Mouse (Mus musculus) retina, adult 2 months (tissue): ENCODE measurements around the gene 1700001O22Rik.

Experiments used
- DNase-seq: peaks from one replicate; pipeline ENCODE4 v3.0.0-alpha.2; 2012; ENCODE audit warnings: low read depth, low spot score

The 1700001O22Rik gene

DNA sequence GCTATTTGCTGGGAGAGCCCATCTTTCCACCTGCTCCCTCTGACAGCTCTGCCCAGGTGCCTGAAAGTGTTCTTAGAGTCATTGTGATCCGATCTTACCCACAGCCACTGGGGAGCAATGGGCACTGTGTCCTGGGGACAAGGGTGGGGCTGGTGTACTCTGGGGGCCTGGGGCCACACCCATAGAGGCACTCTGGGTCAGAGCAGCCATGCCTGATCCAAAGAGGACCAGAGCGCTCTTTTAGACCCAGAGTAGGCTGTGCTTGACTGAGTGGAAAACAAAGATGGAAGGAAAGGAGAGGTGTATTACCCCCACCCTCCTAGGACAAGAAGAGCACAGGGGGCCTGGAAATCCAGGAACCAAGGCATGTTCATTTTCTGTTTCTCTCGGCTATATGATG, at the start of gene 1700001O22Rik:
1700001O22Rik (minus strand) TSS at position 58 of the 400 bp plus-strand sequence.
- DNase-seq = no peak

DNA sequence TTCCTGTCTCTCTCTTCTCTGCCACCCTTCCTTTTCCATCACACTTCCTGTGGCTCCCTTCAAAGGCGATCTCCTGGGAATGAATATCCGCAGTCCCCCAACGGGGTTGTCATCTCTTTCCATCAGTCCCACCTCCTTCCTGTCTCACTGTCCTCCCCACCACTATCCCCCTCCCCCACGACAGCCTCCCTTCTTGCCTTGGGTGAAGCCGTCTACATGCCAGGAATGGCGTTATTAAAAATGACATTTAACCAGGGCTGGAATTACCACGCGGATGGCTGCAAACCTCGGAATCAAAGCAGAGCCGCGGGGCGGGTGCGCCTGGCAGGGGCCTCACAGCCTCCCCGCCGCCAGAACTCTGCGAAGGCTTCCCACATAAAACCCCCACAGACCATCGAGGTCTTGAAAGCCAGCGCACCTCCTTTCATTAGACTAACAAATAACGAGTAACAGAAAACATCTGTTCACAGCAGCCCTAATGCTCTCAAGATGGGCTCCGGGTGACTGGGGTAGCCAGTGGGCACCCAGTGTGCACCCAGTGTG, 49.4 kb upstream of the 1700001O22Rik start:
- DNase-seq = no peak

DNA sequence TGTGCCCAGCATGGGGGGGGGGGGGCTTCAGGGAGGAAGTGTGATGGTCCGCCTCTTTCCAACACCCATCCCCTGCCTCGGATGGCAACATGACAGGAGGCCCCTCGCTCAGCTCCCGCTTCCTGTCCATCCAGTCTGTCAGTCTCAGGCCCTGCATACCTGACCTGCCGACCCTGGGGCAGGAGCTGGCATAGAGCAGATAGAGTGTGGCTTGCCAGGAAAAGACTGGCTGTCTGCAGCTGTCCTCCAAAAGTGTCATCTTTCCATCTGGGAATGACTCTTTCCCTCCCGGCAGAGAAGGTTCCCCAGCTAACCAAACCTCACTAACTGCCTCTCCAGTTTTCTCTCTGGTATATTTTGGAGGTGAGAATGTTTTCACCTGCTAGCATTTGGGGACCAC, 47.1 kb upstream of the 1700001O22Rik start:
- DNase-seq = no peak

DNA sequence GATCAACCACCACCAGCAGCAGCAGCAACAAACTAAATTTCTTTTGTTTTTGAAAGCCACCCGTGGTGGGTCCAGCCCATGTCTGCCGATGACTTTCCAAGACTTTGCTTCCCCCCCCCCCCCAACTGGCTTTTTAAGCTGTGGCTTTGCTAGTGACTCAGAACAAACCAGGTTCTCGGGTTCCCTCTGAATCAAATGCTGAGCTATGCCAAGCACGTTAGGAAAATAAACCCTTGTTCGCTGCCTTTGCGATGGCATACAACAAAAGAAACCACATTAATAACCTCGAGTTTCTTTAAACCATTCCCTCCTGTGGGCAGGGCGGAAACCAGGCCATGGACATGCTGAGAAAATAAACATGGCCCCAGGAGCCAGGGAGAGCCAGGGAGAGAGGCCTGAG, 44.7 kb upstream of the 1700001O22Rik start:
- no peak for DNase-seq

DNA sequence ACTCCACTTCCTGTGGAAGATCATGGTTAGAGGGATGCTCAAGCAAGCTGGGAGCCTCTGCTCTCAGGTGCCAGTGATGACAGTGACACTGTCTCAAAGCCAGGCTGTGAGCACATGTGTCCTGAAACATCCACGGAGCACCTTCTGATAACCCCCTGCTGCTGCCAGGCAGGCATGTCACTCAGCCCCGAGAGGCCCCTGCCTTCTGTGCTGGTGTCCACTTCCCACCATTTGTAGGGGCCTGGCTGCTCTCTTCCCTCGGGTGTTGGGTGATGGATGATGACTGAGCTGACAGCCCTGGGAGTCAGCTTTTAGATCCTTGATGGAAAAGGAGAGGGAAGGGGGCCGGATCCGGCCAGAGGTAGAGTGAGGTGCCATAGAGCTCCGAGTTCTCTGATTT, 43.3 kb upstream of the 1700001O22Rik start:
- no peak for DNase-seq

DNA sequence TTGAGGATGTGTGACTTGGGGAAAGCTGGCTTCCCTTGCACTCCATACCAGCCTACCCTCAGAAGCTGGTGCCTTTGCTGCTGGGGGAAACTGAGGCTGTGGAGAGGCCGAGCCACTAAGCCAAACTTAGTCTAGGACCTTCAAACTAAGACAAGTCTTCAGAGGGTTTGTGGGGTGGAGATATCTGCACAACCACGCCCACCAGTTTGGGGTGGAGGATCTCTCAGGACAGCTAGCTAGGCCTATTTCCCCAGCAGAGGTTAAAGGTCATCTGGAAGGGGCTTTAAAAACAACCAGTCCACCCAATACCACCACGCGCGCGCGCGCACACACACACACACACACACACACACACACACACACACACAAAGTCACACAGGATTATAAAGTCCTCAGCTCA, 42.8 kb upstream of the 1700001O22Rik start:
- DNase-seq = no peak

DNA sequence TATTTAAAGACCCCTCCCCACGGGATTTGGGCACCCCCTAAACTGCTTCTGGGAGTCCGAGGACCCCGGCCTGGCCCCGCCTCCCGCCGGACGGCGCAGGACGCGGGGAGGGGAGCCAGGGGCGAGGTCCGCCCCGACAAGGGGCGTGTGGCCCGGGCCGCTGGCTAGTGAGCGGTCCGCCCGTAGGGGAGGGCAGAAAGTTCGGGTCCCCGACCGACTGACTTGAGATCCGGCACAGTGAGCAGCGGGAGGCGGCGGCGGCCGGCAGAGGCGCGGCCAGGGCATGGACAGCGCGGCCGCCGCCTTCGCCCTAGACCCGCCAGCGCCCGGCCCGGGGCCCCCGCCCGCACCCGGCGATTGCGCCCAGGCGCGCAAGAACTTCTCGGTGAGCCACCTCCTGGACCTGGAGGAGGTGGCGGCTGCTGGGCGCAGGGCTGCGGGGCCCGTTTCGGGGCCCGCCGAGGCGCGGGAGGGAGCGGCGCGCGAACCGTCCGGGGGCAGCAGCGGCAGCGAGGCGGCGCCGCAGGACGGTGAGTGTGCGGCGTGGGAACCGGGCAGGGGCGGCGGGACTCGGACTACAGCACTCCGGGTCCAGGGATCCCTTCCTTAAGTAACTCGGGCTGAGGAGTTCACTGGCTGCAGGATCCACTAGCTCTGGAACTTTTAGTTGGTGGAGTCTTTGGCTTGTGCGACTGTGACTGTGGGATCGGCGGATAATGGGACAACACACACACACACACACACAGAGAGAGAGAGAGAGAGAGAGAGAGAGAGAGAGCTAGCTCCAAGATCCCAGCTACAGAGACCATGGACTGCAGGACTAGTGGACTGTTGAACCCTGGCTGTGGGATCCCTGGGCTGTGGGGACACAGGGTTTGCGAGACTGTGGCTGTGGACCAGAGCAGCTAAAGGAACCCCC, 42.0 kb upstream of the 1700001O22Rik start:
- no peak for DNase-seq

DNA sequence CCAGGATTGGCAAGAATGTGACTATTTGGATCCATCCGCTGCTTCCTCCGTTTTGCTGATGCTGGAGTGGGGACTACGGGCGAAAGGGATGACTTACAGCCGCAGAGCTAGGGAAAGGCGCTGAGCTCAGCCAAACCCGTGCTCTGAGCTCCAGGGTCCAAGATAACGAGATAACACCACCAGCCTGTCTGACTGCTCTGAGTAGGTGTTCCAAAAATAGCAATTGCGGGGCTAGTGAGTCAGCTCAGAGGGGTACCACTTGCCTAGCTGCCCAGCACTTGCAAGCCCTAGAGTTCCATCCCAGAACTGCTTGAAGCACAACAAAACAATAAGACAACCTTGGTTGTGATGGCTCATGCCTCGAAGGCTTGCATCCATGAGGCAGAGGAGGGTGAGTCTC, 39.2 kb upstream of the 1700001O22Rik start:
- DNase-seq = no peak

DNA sequence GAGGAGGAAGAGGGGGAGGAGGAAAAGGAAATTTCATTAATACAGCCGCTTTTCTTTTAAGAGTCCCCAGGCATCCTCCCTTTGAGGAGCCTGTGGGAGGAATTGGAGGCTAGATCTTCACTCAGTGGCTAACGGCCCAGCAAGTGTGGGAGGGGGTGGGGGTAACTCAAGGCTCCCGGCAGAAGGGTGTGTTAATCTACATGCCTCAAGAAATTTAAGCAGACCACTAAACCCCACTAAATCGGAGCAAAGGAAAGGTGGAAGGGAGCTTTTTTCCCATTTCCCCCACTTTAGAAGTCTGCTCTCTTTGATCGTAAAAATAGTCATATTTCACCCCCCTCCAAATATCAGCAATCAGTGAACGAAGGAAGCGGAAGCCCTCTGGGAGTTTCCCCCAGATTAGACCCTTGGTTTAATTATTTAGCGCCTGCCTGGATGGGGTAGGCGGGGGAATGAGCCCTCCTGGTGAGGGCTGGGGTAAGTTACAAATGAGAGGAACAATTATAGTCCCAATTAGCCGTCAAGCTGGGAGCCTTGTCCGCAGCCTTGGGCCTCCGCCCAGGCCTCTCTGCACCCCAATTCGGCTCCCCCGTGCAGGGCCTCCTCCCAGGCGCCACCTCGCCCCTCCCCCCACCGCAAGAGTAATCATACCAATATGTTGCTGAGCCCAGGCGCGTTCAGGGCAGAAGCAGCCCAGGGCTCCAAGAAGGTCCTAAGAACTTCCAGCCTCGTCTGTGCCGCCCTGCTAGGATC, 33.0 kb upstream of the 1700001O22Rik start:
- DNase-seq = no peak

DNA sequence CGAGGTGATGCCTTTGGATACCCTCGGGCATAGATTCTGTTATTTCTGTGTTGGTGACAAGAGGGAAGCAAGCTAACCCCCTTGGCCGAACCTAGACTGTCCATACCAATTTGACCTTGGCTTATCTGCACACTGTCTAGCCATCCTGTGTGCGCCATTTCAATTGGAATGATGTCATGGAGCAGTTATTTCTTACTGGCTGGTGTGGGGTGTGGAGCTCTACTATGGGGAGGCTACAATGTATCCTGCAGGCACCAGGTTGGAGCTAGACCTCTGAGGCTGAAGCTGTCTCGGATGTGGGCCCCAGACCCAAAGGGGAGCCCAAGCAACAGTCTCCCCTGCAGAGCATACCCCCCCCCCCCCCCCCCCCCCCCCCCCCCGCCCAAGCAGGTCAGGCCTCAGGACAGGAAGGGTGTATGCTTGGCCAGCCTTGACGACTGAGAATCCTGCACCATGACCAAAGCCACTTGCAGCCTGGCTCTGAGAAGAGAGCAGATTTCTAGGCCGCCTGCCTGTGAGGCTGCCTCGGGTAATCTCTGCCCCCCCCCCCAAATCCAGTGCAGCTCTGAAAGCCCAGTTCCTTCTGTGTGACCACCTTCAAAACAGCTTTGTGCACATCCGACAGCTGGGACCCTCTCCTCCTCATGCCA, 31.0 kb upstream of the 1700001O22Rik start, which contains the start of gene Prrx2:
Prrx2 (plus strand) TSS at position 600 of the 650 bp plus-strand sequence.
- DNase-seq = no peak

DNA sequence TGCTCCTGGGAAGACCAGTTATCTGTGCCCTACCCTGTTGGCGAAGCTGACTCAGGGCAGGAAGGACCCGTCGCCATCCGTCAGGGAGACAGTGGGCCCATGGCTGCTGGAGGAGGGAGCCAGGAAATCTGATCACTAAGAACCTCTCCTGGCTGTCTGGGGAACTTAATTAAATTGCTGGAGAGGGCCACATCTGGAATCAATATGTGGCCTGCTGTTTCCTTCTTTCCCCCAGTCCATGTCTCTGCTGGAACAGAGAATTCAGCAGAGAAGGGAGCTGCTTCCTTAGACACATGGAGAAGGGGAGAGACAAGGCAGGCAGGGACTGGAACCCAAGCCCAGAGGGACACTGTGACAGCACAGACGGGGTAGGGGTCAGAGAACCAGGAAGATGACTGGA, 30.2 kb upstream of the 1700001O22Rik start:
- no peak for DNase-seq

DNA sequence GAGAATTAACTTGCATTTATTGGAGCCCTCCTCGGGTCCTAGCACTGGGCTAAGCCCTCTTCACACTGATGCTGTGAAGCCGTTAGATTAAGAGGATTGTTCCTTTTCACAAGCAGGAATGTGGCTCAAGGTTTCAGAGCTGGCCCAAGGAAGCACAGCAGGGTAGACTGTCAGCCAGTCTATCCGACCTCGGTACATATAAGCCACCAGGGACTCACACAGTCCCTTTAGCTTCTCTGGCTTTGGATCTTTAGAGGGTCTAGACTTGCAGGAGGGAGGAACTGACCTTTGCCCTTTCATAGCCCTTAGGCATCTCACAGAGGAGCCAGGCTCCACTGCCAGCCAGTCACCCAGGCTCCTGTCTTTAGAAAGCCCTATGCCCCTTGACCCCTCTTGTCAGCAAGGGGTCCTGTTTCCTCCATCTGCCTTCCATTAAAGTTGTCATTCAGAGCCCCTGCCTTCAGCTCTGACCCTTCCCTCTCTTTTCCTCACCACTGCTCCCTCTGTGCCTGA, 26.9 kb upstream of the 1700001O22Rik start, which contains the start of gene Asb6:
Asb6 (minus strand) TSS at position 51 of the 513 bp plus-strand sequence.
- no peak for DNase-seq

DNA sequence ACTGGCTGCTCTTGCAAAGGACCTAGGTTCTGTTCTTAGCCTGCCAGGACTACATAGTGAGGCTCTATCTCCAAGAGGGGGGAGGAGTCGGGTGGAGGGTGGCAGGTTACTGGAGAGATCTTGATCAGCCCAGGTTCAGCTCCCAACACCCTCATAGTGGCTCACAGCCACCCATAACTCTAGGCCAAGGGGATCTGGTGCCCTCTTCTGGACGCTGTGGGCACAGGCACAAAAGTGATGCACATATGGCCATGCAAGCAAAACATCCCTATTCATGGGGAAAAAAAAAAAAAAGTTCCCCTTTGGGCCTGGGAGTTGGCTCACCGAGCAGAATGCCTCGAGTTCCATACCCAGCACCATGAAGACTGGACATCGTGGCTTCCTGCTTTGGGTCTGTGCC, 25.9 kb upstream of the 1700001O22Rik start:
- no peak for DNase-seq

DNA sequence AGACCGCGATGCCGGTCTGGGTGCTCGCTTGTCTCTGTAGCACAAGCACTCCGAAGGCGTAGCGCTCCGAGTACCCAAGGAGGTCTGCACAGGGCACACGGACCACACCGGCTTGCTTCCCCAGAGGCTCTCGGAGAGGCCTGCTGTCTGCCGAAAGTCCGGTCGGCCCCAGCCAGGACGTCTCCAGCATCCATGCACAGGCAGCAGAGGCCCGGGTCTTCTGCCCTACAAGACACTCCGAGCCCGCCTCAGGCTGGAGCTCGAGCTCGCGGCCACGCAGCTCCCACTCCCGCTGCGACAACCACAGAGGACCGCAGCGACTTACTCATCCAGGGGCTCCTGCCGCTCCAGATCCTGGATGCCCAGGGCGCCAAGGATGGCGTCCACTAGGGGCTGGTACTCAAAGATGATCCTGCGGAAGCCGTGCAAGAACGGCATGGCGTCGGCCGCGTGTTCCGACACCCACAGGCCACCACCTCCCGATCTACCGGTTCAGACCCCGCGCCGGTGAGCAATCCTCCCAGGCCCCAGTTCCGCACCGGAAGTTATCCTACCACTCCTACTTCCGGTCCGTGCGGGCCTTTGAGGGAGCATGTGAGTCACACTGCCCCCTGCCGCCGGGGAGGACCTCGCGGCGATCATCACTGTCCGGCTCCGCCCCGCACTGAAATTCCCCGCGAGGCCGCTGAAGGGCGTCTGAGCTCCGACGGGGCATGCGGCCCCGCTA, 24.5 kb upstream of the 1700001O22Rik start:
- DNase-seq = peak; percentile 86

DNA sequence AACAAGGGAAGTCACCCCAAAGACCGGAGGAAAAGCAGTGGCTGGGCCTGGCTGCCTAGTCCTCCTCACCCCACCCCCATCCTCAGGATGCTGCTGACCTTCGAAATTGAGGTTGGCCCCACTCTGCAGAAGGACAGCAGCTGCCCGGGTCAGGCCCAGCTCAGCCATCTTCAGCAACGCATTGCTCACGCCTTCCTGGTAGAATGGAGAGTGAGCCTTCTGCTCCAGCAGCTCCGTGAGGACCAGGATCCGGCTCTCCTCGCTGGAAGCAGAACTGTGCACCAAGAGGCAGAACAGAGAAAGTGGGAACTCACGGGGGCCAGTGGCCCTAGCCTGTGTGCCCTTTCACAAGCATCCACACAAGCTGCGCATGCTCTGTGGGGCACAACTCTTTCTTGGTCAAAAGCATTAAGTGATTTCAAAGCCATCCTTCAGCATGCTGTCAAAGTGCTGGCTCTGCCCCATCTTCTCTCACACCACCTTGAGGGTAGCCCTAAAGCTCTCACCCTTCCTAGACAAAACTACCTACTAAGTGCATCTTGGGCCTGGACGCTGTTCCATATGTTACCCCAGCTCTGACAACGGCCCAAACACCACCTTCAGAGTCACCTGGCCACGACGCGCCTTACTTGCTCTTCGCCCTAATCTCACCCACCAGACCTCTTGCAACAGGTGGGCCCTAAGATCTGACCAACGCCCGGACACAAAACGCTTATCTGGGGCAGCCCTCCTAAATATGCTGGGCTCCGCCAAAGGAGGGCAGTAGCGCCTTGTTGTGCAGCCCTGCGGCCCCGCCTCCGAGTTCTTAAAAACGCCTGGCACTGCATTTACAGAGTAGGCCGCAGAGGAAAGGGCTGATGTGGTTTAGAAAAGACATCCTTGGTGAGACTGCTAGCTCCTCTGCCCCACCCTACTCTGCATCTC, 23.6 kb upstream of the 1700001O22Rik start:
- no peak for DNase-seq

DNA sequence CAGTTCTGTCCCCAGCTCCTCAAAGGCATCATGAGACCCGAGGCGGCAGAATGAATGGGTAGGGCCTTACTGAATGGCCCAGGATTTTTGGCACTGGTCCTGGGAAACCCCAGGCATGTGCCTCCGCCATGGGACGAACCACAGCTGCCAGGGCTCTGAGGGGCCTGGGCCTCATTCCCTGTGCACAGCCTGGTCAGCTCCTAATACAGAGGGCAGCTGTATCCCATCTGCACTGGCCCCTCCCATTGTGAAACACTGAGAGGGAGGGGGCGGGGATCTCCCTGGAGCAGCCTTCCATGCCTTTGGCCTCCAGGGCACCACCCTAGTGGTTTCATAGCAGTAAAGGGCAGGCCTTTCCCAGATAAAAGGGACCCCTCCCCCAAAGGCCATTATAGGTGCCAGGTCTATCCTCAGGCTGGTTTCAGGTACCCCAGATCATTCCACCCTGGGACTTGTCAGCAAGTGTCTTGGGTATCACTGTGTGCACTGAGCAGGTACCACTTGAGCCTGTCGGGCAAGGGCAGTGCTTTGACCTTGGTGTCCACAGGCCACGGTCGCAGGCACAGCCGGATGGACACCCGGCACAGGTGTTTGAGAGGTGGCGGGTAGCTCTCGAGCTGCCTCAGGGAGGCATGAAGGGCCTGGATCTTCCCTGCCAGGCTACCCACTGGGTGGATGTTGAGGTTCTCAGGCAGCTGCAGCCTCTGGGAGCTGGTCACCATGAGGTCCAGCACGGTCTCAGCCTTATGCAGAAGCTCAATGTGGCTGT, 20.1 kb upstream of the 1700001O22Rik start:
- no peak for DNase-seq

DNA sequence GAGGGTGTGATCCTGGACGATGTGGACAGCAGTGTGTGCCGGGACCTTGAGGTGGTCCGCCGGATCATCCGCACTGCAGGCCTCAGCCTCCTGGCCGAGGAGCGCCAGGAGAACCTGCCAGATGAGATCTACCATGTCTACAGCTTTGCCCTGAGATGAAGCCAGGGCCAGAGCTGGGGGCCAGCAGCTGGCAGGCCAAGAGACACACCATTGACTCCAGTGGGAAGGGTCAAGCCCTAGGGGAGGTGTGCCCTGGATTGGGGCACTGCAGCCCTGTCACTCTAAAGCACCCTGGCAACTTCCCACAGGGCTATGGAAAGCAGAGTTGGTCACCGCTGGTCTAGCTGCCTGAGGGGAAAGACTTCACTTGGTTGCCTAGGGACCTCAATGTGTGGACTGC, 19.0 kb upstream of the 1700001O22Rik start:
- DNase-seq = no peak

DNA sequence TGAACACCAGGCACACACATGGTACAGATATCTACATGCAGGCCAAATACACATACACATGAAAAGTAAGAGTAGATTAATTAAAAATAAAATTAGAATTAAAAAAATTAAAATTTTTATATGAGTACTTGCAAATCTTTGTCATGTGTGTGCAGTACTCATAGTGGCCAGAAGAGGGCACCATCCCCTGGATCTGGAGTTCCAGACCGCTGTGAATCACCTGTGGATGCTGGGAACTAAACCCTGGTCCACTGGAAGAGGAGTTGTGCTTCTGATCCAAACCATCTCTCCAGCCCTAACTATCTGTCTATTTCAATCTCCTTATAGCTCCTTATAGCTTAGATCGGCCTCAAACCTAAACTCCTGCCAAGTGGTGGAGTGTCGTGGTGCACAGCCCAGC, 17.6 kb upstream of the 1700001O22Rik start:
- DNase-seq = no peak

DNA sequence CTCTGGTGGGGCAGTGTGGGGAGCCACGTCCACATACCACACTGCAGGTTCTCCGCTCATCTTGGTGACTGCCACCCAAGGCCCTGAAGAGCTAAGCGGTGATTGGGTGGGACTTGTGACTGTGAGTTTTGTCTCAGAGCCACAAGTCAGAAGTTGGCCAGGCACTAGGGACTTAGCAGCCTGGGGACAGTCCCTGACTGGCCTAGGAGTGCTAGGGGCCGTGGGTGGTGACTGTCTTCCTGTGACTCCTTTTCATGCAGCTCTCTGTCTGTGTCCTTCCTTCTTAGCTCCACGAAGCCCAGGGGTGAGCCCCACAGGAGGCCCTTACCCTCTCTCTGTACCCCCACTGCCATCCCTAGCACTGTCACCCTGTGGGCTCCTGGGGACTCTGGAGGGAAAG, 16.4 kb upstream of the 1700001O22Rik start:
- DNase-seq = no peak
